Mouse (Mus musculus) liver, adult 2 months (tissue): ENCODE data around the gene Numb. TPM values are rescaled to one million over a fixed set of nuclear protein-coding genes. Genes with fewer than 3 reads are reported as not detected.
A peak's percentile ranks its signal among the peaks of the same experiment; 100 is the strongest.

Experiments
- DNase-seq: peaks from one replicate; pipeline ENCODE4 v3.0.0-alpha.2; 2011; ENCODE audit warnings: low read depth, low spot score; ENCODE audit errors: extremely low read depth
- H3K27ac ChIP-seq: fragments of 200-500 bp; replicated peaks from 2 replicates; pipeline ENCODE4 v1.5.1; 2012; ENCODE audit warnings: low read depth, mild to moderate bottlenecking, control low read depth, inconsistent platforms, low read length; ENCODE audit not compliant: insufficient read depth
- H3K27me3 ChIP-seq: fragments of 200-500 bp; 2 replicates; pipeline ENCODE4 v1.6.1; 2012; ENCODE audit warnings: mild to moderate bottlenecking, moderate library complexity, low read length, inconsistent platforms; ENCODE audit not compliant: control insufficient read depth, insufficient read depth
- H3K36me3 ChIP-seq: fragments of 200-500 bp; 2 replicates; pipeline ENCODE4 v1.6.1; 2012; ENCODE audit warnings: low read length, inconsistent platforms; ENCODE audit not compliant: control insufficient read depth, insufficient read depth
- H3K4me1 ChIP-seq: fragments of 200-500 bp; 2 replicates; pipeline ENCODE4 v1.6.1; 2011; ENCODE audit warnings: low read length; ENCODE audit not compliant: control insufficient read depth, insufficient read depth
- H3K4me3 ChIP-seq: fragments of 200-500 bp; 2 replicates; pipeline ENCODE4 v1.5.1; 2011; ENCODE audit warnings: low read depth, mild to moderate bottlenecking, control low read depth, low read length, moderate library complexity; ENCODE audit not compliant: insufficient read depth
- H3K79me2 ChIP-seq: fragments of 200-500 bp; 2 replicates; pipeline ENCODE4 v1.6.1; 2012; ENCODE audit warnings: inconsistent platforms, mild to moderate bottlenecking, low read length, moderate library complexity; ENCODE audit not compliant: control insufficient read depth, insufficient read depth
- H3K9ac ChIP-seq: fragments of 200-500 bp; 2 replicates; pipeline ENCODE4 v1.6.1; 2012; ENCODE audit warnings: low read depth, mild to moderate bottlenecking, control low read depth, inconsistent platforms, low read length
- CTCF ChIP-seq: fragments of 200-500 bp; IDR thresholded peaks from 2 replicates; pipeline ENCODE4 v1.5.1; 2011; ENCODE audit warnings: low read depth, low read length, control low read depth
- POLR2A ChIP-seq: fragments of 200-500 bp; IDR thresholded peaks from 2 replicates; pipeline ENCODE4 v1.6.1; 2011; ENCODE audit warnings: low read length, control low read depth; ENCODE audit not compliant: insufficient read depth; ENCODE audit errors: extremely low read depth
- WGBS: fragments of 180-500 bp; shearing (Covaris S2); methylation state at CpG from one replicate; pipeline ENCODE4 v1.1.7; 2018; 5-methylcytosine and 5-hydroxymethylcytosine counted together
- polyA plus RNA-seq: library from polyadenylated mRNA; depleted of rRNA; stranded (reverse); fragments of >200 nt; gene quantifications from 2 replicates; pipeline ENCODE4 v1.2.3, GENCODE M21; 2012
- total RNA-seq: library from RNA; depleted of rRNA; stranded (reverse); fragments of >200 nt; gene quantifications from 2 replicates; pipeline ENCODE4 v1.2.3, GENCODE M21; 2014

The Numb gene
- total and polyA plus RNA-seq, 2 experiments: 20.2 to 46.7 TPM

- TF ChIP-seq POLR2A: 0 out of 2 replicates have a peak, but pooled peaks have one; percentile 11
- TF ChIP-seq CTCF: no peak
- peaks cover 16% of the 10 kb centered on the region for H3K4me1 ChIP-seq
- H3K27ac ChIP-seq: peak overlapping the region; percentile 100
- H3K4me3 ChIP-seq: peak overlapping the region; percentile 56
- DNase-seq: peak; percentile 81
- no peaks in the 10 kb centered on the region for H3K36me3 ChIP-seq
- peaks cover 10% of the 10 kb centered on the region; the same call in 1 of the 2 replicates for H3K79me2 ChIP-seq
- H3K27me3 ChIP-seq: no peaks in the 10 kb centered on the region
- 20% methylated on average over 7 of the region's 7 CpGs for WGBS
- H3K9ac ChIP-seq: peak overlapping the region; percentile 73
Measured at GRCm38 (mm10) chr12:83925160-83925703, 3.5 kb upstream of the Numb start.

- Histone ChIP-seq H3K36me3 (no peaks in the 10 kb centered on the region), H3K4me3 (no peak overlapping the region), H3K79me2 (peaks cover 10% of the 10 kb centered on the region; the same call in 1 of the 2 replicates), H3K4me1 (peaks cover 20% of the 10 kb centered on the region), H3K27me3 (no peaks in the 10 kb centered on the region), H3K9ac (no peak overlapping the region), H3K27ac (peak overlapping the region; percentile 91)
- WGBS: 80% methylated on average over 3 of the region's 3 CpGs
- TF ChIP-seq CTCF (no peak), POLR2A (no peak)
- no peak for DNase-seq
Measured at GRCm38 (mm10) chr12:83924332-83924731, 2.6 kb upstream of the Numb start.

GRCm38 (mm10) chr12:83923486-83923859 lies 1.7 kb upstream of the Numb start:
- DNase-seq: peak; percentile 35
- peaks cover 14% of the 10 kb centered on the region; the same call in 1 of the 2 replicates for H3K79me2 ChIP-seq
- TF ChIP-seq POLR2A (no peak), CTCF (no peak)
- peak overlapping the region; percentile 91 for H3K27ac ChIP-seq
- H3K36me3 ChIP-seq: no peaks in the 10 kb centered on the region
- no peaks in the 10 kb centered on the region for H3K27me3 ChIP-seq
- H3K4me3 ChIP-seq: no peak overlapping the region
- no peak overlapping the region for H3K9ac ChIP-seq
- WGBS: 73% methylated on average over 1 of the region's 1 CpGs
- H3K4me1 ChIP-seq: peaks cover 26% of the 10 kb centered on the region

- WGBS: 11% methylated on average over 8 of the region's 8 CpGs
- H3K4me1 ChIP-seq: peaks cover 26% of the 10 kb centered on the region
- peak overlapping the region; percentile 74 for H3K27ac ChIP-seq
- peak overlapping the region; percentile 68; the same call in 1 of the 2 replicates for H3K4me3 ChIP-seq
- peak; percentile 96 for DNase-seq
- peak overlapping the region; percentile 80 for H3K9ac ChIP-seq
- no peaks in the 10 kb centered on the region for H3K36me3 ChIP-seq
- TF ChIP-seq CTCF: no peak
- no peak for TF ChIP-seq POLR2A
- no peaks in the 10 kb centered on the region for H3K27me3 ChIP-seq
- H3K79me2 ChIP-seq: peaks cover 14% of the 10 kb centered on the region; the same call in 1 of the 2 replicates
Measured at GRCm38 (mm10) chr12:83922724-83923485, 1.2 kb upstream of the Numb start.

GRCm38 (mm10) chr12:83920721-83921441 lies 853 bp downstream of the Numb start:
- Histone ChIP-seq H3K79me2 (peaks cover 18% of the 10 kb centered on the region; the same call in 1 of the 2 replicates), H3K4me1 (peaks cover 28% of the 10 kb centered on the region), H3K36me3 (peaks cover 2% of the 10 kb centered on the region), H3K4me3 (peak overlapping the region; percentile 86), H3K9ac (peak overlapping the region; percentile 98), H3K27me3 (no peaks in the 10 kb centered on the region), H3K27ac (peak overlapping the region; percentile 89)
- no peak for DNase-seq
- 2% methylated on average over 31 of the region's 31 CpGs for WGBS
- no peak for TF ChIP-seq POLR2A
- TF ChIP-seq CTCF: no peak
